Mouse (Mus musculus) lung, adult 10 weeks (tissue): Measurements from ENCODE around the gene Olfr1101. TPM values are rescaled to one million over a fixed set of nuclear protein-coding genes. Genes with fewer than 3 reads are reported as not detected.

Experiments used
- polyA plus RNA-seq: library from polyadenylated mRNA; stranded (reverse); fragments of 350-450 nt; fragmentation: Illumina TruSeq; extraction: RNeasy Lipid Tissue Mini Kit (QIAGEN cat#74804); gene quantifications from one replicate; pipeline ENCODE4 v1.2.3, GENCODE M21; 2014; ENCODE audit warnings: low read depth, low replicate concordance; ENCODE audit not compliant: insufficient read depth

The Olfr1101 gene
- polyA plus RNA-seq, result not detected

DNA sequence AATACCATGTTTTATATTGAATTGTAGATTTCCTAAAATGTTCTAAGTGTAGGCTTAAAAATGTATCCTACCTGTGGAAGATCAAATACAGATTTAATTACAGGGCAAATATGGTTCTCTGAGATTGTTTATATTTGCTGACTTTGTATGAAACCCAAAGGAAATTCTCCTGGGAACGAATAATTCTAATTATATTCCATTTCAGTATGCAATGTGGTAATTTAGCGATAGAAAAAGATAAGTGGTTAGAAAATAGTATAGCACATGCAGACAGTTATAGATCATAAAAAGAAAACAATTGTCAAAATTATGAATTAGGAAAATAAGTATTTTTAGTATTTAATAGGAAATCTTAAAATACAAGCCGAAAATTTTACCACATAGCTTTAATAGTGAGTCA, at the start of gene Olfr1101:
Gene Olfr1101, minus strand, starts transcription at position 101 of the 400 bp plus-strand sequence.

DNA sequence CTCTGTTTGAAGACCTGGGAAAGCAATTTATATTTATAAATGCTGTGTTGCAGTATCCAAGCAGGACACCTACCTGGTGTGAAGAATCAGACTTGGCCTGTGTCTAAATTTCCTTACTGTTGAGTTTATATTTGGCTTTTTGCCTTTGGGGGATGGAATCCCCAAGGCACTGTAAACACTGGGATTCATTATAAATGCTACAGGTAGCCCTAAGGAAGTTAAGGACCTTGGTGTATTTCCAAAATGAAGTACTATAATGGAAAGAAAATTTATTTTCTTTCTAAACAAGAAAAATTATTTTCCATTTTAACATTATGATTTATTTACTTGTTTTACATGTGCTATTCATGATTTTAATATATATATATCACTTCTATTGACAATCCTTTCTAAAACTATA, 45.4 kb upstream of the Olfr1101 start, which contains the start of gene Olfr1105:
Gene Olfr1105, minus strand, starts transcription at position 101 of the 400 bp plus-strand sequence.

DNA sequence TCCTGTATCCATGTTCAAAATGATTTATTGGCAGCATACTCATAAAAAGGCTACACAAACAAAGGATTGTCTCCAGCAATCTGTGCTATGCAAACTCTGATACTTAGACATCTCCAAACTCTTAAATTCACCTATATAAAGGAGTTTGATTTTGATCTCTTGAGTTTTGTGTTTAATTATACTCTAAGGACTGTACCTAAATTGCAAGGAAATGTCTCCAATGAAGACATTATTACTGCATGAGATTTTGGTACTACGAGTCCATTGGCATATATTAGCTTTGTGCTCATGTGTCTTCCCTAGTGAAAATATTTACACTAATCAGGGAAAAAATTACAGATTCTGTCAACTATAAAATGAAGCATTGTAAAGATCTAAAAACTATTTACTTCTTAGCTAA, 36.0 kb upstream of the Olfr1101 start, which contains the start of gene Olfr1104:
Gene Olfr1104, minus strand, starts transcription at position 101 of the 400 bp plus-strand sequence.

DNA sequence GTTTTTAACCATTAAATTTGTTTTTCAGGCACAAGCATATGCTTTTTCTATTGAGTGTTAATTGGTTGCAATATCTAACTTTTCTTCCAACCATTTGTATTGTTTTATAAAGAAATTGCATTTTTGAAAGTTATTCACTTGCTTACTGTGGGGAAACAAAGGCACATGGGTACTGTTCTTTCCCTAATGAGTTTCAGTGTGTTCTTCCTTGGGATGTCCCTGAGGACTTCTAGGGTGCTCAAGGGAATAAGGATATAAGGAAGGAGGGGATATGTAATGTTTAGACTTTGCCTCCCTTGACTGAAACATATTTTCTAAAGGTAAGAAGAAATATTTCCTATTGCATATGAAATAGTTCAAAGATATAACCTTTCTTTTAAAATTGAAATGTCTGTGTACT, 7.1 kb upstream of the Olfr1101 start, which contains the start of gene Olfr1102:
Gene Olfr1102, plus strand, starts transcription at position 301 of the 400 bp plus-strand sequence.

DNA sequence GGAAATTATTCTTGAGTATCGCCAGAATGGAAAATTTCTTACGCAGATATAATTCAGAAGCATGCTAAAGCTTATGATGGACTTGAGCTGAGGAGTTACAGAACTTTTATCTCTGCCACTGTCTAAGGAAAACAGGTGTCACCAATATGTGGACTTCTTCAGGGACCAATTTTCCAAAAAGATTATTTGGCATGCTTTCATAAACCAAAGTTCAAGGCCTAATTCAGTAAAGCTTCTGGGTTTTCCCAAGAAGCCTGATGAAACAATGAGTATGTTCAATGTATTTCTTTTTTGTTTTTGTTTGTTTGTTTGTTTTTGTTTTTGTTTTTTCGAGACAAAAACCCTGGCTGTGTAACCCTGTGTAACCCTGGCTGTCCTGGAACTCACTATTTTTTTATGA, 11.2 kb downstream of the Olfr1101 start, which contains the start of gene Olfr1100:
Gene Olfr1100, minus strand, starts transcription at position 101 of the 400 bp plus-strand sequence.

DNA sequence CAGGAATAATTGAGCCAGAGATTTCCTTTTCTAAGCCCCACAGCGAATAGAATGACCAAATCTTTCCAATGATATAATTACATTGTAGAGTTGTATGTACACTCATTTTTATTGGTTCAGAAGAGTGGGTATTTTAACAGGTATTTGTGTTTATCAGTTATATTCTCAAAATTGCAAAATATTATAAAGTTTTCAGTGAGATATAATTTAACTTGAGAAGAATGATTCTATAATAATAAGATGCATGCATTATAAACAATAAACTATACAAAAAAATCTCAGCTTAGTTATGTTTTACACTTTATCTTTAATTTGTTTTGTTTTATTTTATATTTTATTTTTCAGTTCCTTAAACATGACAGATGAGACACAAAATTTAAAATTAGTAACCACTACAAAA, 30.4 kb downstream of the Olfr1101 start, which contains the start of gene Olfr1099:
Gene Olfr1099, minus strand, starts transcription at position 101 of the 400 bp plus-strand sequence.

Other genes with a start within 250 kb of the Olfr1101 start
- not detected for gene Olfr1090, start 232.2 kb downstream of the Olfr1101 start, polyA plus RNA-seq
- not detected for gene Olfr1093, start 208.7 kb downstream of the Olfr1101 start, polyA plus RNA-seq
- not detected for gene Olfr141, start 181.2 kb downstream of the Olfr1101 start, polyA plus RNA-seq
- gene Olfr1094, start 166.6 kb downstream of the Olfr1101 start, polyA plus RNA-seq, result not detected
- not detected for gene Olfr1095, start 139.5 kb downstream of the Olfr1101 start, polyA plus RNA-seq
- not detected for gene Gm13723, start 116.4 kb downstream of the Olfr1101 start, polyA plus RNA-seq
- not detected for gene Olfr1097, start 99.0 kb downstream of the Olfr1101 start, polyA plus RNA-seq
- gene Olfr1098, start 66.7 kb downstream of the Olfr1101 start, polyA plus RNA-seq, result not detected
- not detected for gene Olfr1099, start 30.5 kb downstream of the Olfr1101 start, polyA plus RNA-seq
- gene Olfr1100, start 11.3 kb downstream of the Olfr1101 start, polyA plus RNA-seq, result not detected
- not detected for gene Olfr1102, start 7.2 kb upstream of the Olfr1101 start, polyA plus RNA-seq
- not detected for gene Olfr1104, start 35.9 kb upstream of the Olfr1101 start, polyA plus RNA-seq
- not detected for gene Olfr1105, start 45.3 kb upstream of the Olfr1101 start, polyA plus RNA-seq
- gene Olfr1106, start 61.1 kb upstream of the Olfr1101 start, polyA plus RNA-seq, result not detected
- gene Olfr1107, start 84.6 kb upstream of the Olfr1101 start, polyA plus RNA-seq, result not detected
- gene Olfr1109, start 104.8 kb upstream of the Olfr1101 start, polyA plus RNA-seq, result not detected
- gene Olfr259, start 123.3 kb upstream of the Olfr1101 start, polyA plus RNA-seq, result not detected
- not detected for gene Olfr1110, start 149.1 kb upstream of the Olfr1101 start, polyA plus RNA-seq
- not detected for gene Olfr1111, start 161.4 kb upstream of the Olfr1101 start, polyA plus RNA-seq
- gene Olfr1112, start 196.6 kb upstream of the Olfr1101 start, polyA plus RNA-seq, result not detected
- gene Olfr1113, start 217.7 kb upstream of the Olfr1101 start, polyA plus RNA-seq, result not detected